Mouse (Mus musculus) lung, embryonic 15.5 days (tissue): ENCODE data around the gene Nipbl. TPM values are rescaled to one million over a fixed set of nuclear protein-coding genes. Genes with fewer than 3 reads are reported as not detected.

Experiments used
- ATAC-seq: fragments of 200-750 bp; cut with Nextera tagmentation; 2 replicates; pipeline ENCODE4 v1.8.0; 2017; ENCODE audit warnings: moderate number of reproducible peaks, borderline replicate concordance; ENCODE audit not compliant: low FRiP score, low TSS enrichment; ENCODE audit errors: extremely low read depth
- H3K27ac ChIP-seq: fragments of 300-500 bp; sonication (generic); 2 replicates; pipeline ENCODE4 v1.5.1; 2015; ENCODE audit warnings: moderate library complexity, mild to moderate bottlenecking, inconsistent platforms
- H3K27me3 ChIP-seq: fragments of 300-500 bp; sonication (generic); 2 replicates; pipeline ENCODE4 v1.6.1; 2015; ENCODE audit warnings: inconsistent platforms
- H3K36me3 ChIP-seq: fragments of 300-500 bp; sonication (generic); 2 replicates; pipeline ENCODE4 v1.6.1; 2015; ENCODE audit warnings: inconsistent platforms
- H3K4me1 ChIP-seq: fragments of 300-500 bp; sonication (generic); 2 replicates; pipeline ENCODE4 v1.6.1; 2015; ENCODE audit warnings: inconsistent platforms
- H3K4me2 ChIP-seq: fragments of 300-500 bp; sonication (generic); 2 replicates; pipeline ENCODE4 v1.6.1; 2015; ENCODE audit warnings: inconsistent platforms, mild to moderate bottlenecking, moderate library complexity
- H3K4me3 ChIP-seq: fragments of 300-500 bp; sonication (generic); 2 replicates; pipeline ENCODE4 v1.5.1; 2015; ENCODE audit warnings: mild to moderate bottlenecking, inconsistent platforms
- H3K9ac ChIP-seq: fragments of 300-500 bp; sonication (generic); 2 replicates; pipeline ENCODE4 v1.6.1; 2015; ENCODE audit warnings: inconsistent platforms
- H3K9me3 ChIP-seq: fragments of 300-500 bp; sonication (generic); 2 replicates; pipeline ENCODE4 v1.6.1; 2016; ENCODE audit warnings: inconsistent platforms
- WGBS: fragments of 180-500 bp; shearing (Covaris S2); methylation state at CpG from one replicate; pipeline ENCODE4 v1.1.7; 2015; 5-methylcytosine and 5-hydroxymethylcytosine counted together
- polyA plus RNA-seq: library from polyadenylated mRNA; unstranded; fragments of >200 nt; fragmentation: Nextera tagmentation; extraction: Ambion mirVana; gene quantifications from 2 replicates; pipeline ENCODE4 v1.2.1, GENCODE M21; 2015

Gene Nipbl
- polyA plus RNA-seq, 1 experiment from 2014 or later: 16.9 TPM

DNA sequence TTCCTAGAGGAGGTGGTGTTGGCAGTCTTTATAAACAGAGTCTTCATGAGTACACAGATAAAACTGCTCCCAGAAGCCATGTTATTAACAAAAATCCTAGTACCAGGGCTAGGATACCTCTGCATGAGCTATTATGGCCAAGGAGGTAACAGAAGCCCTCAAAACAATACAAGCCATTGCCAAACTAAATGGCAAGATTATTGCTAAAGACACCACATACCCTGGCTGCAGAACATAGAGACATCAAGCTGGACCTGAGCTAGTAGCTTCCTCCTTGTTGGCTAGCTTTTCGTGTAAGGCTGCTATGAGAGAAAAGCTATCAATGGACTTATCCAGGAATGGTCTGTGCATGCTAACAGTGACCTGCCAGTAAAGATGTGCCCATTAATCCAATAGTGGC is 32.4 kb downstream of the Nipbl start:
- no peak for ATAC-seq
- Histone ChIP-seq H3K4me2 (no peak overlapping the region), H3K27ac (no peak overlapping the region), H3K4me3 (no peak overlapping the region), H3K9me3 (no peaks in the 10 kb centered on the region), H3K4me1 (no peaks in the 10 kb centered on the region), H3K9ac (no peak overlapping the region), H3K36me3 (no peaks in the 10 kb centered on the region), H3K27me3 (no peaks in the 10 kb centered on the region)
- WGBS: 77% methylated on average over 1 of the region's 1 CpGs

DNA sequence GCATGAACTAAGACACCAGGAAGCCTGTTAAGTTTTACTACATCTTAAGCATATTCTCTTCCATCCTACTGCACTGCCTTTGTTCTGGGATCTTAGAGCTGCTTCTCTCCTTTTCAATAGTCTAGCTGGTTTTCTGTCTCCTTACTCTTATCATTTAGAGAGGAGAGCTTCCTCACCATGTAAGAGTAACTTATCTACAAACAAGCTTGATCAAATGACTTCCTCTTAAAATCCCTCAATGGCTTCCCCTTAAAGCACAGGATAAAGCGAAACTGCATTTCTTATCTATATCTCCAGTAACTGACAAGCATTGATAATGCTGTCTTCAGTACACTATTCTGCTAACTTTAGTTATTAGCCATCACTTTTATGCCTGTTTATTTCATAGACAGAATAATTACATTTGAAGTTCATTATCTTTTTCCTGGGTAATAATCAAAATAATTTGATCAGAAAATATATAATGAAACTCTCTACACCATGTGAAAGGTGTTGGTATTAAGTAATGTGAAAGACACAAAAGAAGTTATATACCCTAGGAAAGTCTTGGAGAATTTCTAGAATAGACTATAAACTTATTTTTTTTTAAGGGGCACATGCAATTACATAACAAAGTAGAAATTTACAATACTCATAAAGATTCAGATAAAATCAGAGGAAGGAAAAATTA is 33.0 kb downstream of the Nipbl start:
- Histone ChIP-seq H3K9ac (no peak overlapping the region), H3K27ac (no peak overlapping the region), H3K9me3 (no peaks in the 10 kb centered on the region), H3K27me3 (no peaks in the 10 kb centered on the region), H3K36me3 (no peaks in the 10 kb centered on the region), H3K4me1 (no peaks in the 10 kb centered on the region), H3K4me3 (no peak overlapping the region), H3K4me2 (no peak overlapping the region)
- WGBS: 41% methylated on average over 1 of the region's 1 CpGs
- ATAC-seq: no peak

DNA sequence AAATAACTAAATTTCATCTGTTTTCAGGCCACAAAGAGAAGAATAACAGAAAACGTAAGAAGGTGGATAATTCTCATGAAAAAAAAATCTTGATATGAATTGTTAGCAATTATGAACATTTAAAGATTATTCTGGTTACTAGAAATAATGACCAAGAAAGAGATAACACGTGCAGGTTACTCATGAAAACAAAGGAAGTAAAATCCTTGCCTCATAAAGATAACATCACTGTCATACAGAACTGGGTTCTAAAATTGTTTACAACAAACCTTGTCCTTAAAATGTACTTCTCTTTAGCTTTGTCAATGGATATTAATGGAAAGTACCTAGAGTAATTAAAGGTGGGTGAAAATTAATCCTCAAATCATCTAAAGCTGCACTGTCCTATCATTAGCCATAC is 37.2 kb downstream of the Nipbl start:
- Histone ChIP-seq H3K4me2 (no peak overlapping the region), H3K4me3 (no peak overlapping the region), H3K36me3 (no peaks in the 10 kb centered on the region), H3K9ac (no peak overlapping the region), H3K4me1 (no peaks in the 10 kb centered on the region), H3K9me3 (no peaks in the 10 kb centered on the region), H3K27me3 (no peaks in the 10 kb centered on the region), H3K27ac (no peak overlapping the region)
- 74% methylated on average over 2 of the region's 2 CpGs for WGBS
- no peak for ATAC-seq

DNA sequence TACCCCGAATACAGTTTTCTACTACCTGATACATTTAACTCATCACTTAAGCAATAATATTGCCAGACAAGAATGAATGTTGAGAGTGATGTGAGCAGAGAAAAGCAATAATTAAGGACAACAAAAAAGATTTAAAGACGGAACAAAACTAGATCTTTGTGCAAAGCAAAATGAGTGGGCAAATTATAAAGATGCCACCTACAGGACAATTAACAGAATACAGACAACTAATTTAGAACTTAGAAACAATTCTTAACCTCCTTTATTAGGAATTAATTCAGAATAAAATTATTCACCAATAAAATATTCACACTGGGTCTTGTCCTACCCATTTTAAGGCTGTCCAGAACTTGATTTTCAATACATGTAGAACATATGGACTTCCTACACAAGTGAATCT is 38.0 kb downstream of the Nipbl start:
- ATAC-seq: no peak
- H3K9me3 ChIP-seq: no peaks in the 10 kb centered on the region
- H3K4me2 ChIP-seq: no peak overlapping the region
- H3K4me1 ChIP-seq: no peaks in the 10 kb centered on the region
- 95% methylated on average over 2 of the region's 2 CpGs for WGBS
- no peak overlapping the region for H3K9ac ChIP-seq
- no peak overlapping the region for H3K27ac ChIP-seq
- H3K27me3 ChIP-seq: no peaks in the 10 kb centered on the region
- H3K36me3 ChIP-seq: no peaks in the 10 kb centered on the region
- no peak overlapping the region for H3K4me3 ChIP-seq

DNA sequence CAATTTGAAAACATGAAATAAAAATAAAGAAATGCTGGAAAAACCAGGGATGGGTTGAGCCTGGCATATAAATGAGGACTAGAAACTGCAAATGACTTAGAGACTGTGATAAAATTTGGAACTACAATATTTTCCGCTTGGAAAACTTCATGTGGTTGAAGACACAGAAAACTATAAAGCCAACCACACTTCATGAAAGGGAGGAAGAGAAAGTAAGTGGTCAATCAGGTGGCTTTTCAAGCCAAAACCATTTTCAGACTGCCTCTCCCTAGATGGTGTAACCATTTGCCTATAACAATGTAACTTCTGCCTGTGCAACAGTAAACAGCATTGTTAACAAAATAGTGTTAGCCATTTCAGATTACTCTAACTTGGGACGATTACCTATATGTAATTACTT is 41.7 kb downstream of the Nipbl start:
- no peaks in the 10 kb centered on the region for H3K9me3 ChIP-seq
- H3K4me2 ChIP-seq: no peak overlapping the region
- no peak overlapping the region for H3K27ac ChIP-seq
- H3K9ac ChIP-seq: no peak overlapping the region
- no peaks in the 10 kb centered on the region for H3K4me1 ChIP-seq
- H3K36me3 ChIP-seq: no peaks in the 10 kb centered on the region
- WGBS: 88% methylated on average over 2 of the region's 2 CpGs
- H3K4me3 ChIP-seq: no peak overlapping the region
- no peaks in the 10 kb centered on the region for H3K27me3 ChIP-seq
- ATAC-seq: no peak

DNA sequence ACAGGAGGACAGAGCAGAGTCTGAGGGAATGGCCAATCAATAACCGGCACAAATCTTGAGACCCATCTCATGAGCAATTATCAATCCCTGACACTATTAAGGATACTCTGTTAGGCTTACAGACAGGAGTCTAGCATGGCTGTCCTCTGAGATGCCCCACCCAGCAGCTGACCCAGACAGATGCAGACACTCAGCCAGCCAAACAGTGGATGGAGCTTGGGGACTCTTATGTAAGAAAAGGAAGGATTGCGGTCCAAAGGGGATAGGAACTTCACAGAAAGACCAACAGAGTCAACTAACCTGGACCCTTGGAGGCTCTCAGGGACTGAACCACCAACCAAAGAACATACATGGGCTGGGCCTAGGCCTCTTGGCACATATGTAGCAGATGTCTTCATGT is 42.7 kb downstream of the Nipbl start:
- Histone ChIP-seq H3K4me1 (no peaks in the 10 kb centered on the region), H3K9ac (no peak overlapping the region), H3K36me3 (no peaks in the 10 kb centered on the region), H3K4me2 (no peak overlapping the region), H3K9me3 (no peaks in the 10 kb centered on the region), H3K27ac (no peak overlapping the region), H3K27me3 (no peaks in the 10 kb centered on the region), H3K4me3 (no peak overlapping the region)
- 92% methylated on average over 2 of the region's 2 CpGs for WGBS
- no peak for ATAC-seq

DNA sequence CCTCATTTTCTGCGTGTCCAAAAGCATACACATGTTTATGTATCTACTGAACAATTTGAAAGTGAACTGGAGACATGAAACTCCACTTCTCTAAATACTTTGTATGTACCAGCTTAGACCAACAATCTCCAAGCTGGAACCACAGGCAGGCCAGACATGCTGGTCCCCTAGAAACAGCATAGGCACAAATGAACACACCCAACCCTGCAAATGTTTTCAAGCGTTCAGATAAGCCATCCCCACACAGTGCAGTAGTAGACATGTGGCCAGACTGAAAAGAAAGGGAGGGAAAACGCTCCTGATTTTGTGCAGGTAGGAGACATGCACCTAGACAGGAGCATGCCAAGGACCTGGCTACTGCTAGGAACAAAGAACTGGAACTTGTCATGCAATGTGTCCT is 52.5 kb downstream of the Nipbl start:
- no peak for ATAC-seq
- no peak overlapping the region for H3K27ac ChIP-seq
- H3K36me3 ChIP-seq: no peaks in the 10 kb centered on the region
- no peak overlapping the region for H3K9ac ChIP-seq
- H3K27me3 ChIP-seq: no peaks in the 10 kb centered on the region
- 84% methylated on average over 3 of the region's 3 CpGs for WGBS
- no peak overlapping the region for H3K4me3 ChIP-seq
- H3K4me1 ChIP-seq: no peaks in the 10 kb centered on the region
- H3K4me2 ChIP-seq: no peak overlapping the region
- H3K9me3 ChIP-seq: no peaks in the 10 kb centered on the region

DNA sequence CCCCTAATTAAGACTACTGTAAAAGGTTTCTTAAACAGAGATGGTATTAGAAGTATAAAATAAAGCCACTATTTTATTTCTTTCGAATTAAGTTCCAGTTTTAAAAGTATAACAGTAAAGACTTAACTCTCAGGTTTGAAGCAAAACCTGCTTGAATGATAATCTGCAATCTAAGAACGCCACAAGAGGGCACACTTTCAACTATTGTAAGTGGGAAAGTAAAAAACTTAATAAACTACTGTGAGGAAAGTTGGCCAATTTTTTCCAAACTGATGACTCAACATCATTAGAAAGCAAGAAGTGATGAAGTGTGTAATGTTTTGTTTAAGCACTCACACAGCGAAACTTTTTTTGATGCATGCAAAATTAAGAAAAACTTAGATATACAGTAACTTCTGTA is 62.0 kb downstream of the Nipbl start:
- WGBS: 52% methylated on average over 3 of the region's 3 CpGs
- Histone ChIP-seq H3K9ac (no peak overlapping the region), H3K4me1 (no peaks in the 10 kb centered on the region), H3K4me2 (no peak overlapping the region), H3K9me3 (no peaks in the 10 kb centered on the region), H3K36me3 (no peaks in the 10 kb centered on the region), H3K27ac (no peak overlapping the region), H3K27me3 (no peaks in the 10 kb centered on the region), H3K4me3 (no peak overlapping the region)
- ATAC-seq: no peak

DNA sequence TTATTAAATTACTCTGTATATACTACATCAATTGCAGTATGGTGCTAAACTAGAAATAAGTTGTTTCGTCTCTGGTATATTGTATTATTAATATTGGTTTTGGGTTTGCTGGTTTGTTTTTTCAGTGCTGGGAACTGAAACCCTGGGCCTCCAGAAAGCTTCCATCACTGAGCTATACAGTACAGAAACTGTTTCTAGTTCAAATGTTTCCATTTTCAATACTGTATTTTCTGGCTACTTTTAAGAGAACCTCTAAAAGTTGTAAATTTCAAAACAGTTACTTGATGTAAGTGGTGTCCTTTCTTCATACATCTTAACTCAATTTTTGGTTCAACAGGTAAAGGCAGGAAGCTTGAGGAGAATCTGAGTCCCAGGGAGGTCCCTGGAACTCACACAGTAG is 68.6 kb downstream of the Nipbl start:
- Histone ChIP-seq H3K9me3 (no peaks in the 10 kb centered on the region), H3K36me3 (peaks cover 11% of the 10 kb centered on the region), H3K9ac (no peak overlapping the region), H3K4me3 (no peak overlapping the region), H3K27me3 (no peaks in the 10 kb centered on the region), H3K27ac (no peak overlapping the region), H3K4me2 (no peak overlapping the region), H3K4me1 (no peaks in the 10 kb centered on the region)
- ATAC-seq: no peak
- WGBS: 86% methylated on average over 1 of the region's 1 CpGs

DNA sequence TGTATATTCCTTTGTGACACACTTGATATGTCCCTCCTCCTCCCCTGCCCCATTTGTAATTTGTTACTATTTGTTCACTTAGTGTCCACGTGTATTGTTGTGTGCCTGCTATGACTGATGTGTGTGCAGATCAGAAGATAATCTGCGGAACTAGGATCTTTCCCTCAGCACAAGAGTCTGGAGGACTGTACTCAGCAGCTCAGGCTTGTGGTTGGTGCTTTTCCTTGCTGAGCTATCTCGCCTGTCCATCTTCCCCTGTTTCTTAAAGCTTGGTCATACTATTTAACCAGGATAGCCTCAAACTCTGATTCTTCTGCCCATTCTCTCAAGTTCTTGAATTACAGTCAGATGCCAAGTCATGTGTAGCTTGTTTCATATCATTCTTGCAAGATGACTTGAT is 69.5 kb downstream of the Nipbl start:
- ATAC-seq: no peak
- no peak overlapping the region for H3K4me3 ChIP-seq
- H3K27me3 ChIP-seq: no peaks in the 10 kb centered on the region
- WGBS: 72% methylated on average over 3 of the region's 3 CpGs
- H3K9ac ChIP-seq: no peak overlapping the region
- H3K9me3 ChIP-seq: no peaks in the 10 kb centered on the region
- no peaks in the 10 kb centered on the region for H3K4me1 ChIP-seq
- peaks cover 15% of the 10 kb centered on the region for H3K36me3 ChIP-seq
- no peak overlapping the region for H3K4me2 ChIP-seq
- no peak overlapping the region for H3K27ac ChIP-seq

DNA sequence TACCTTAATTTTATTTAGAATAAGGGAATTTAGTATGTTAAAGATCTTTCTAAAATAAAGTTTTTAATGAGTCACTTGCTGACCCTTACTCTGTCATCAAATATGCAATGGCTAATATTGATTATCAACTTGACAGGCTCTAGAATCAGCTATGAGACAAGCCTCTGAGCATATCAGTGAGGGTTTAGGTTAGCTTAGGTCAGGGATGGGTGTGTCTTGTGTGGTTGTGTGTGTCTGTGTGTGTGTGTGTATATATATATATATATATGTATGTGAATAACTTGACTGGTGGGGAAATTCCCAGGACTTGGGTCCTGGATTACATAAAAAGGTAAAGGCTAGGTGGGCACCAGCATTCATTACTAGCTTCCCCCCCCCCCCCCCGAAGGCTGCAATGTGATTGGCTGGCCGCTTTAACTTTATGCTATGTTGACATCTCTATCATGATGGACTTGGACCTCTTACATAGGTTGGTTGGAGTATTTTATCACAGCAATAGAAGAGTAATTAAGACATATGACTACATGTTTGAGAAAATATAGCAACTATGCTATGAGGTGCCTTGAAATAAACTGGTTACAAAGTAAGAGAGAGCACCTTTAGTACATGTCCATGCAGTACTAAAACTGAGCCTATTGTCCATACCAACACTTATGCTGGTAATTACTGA is 97.0 kb downstream of the Nipbl start:
- no peak for ATAC-seq
- Histone ChIP-seq H3K9me3 (no peaks in the 10 kb centered on the region), H3K36me3 (peaks cover 21% of the 10 kb centered on the region; the same call in 1 of the 2 replicates), H3K4me3 (no peak overlapping the region), H3K27me3 (no peaks in the 10 kb centered on the region), H3K27ac (no peak overlapping the region), H3K4me2 (no peak overlapping the region), H3K4me1 (no peaks in the 10 kb centered on the region), H3K9ac (no peak overlapping the region)
- WGBS: 89% methylated on average over 2 of the region's 2 CpGs

DNA sequence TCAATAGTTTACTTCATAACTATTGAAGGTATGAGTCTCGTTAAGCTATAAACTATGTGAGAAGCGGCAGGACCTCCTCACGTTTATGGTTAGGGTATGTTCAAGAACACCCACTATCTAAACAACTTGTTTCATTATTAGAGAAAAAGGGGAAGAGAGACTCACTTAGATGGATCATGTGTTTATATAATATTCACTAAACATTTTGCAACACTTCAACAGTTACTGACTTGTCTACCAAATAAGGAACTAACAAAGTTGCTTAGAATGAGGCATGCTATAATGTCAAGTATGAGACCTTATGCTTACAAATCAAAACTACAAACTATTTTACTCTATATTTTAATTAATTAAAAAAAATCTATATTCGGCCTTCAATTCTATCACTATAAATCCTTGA is 103.7 kb downstream of the Nipbl start:
- Histone ChIP-seq H3K9me3 (no peaks in the 10 kb centered on the region), H3K4me2 (no peak overlapping the region), H3K27ac (no peak overlapping the region), H3K9ac (no peak overlapping the region), H3K4me1 (no peaks in the 10 kb centered on the region), H3K4me3 (no peak overlapping the region), H3K27me3 (no peaks in the 10 kb centered on the region), H3K36me3 (peaks cover 39% of the 10 kb centered on the region; the same call in 1 of the 2 replicates)
- no peak for ATAC-seq
- 71% methylated on average over 4 of the region's 4 CpGs for WGBS
